Mouse (Mus musculus) left cerebral cortex, postnatal 25 days (tissue): ENCODE measurements at regions not wholly inside any gene's neighbourhood (a gene's known extent, or its start where the extent isn't known, plus 50 kb on each side); places are given as distances from the start of the nearest gene placed in this dataset.
A peak's percentile ranks its signal among the peaks of the same experiment; 100 is the strongest.

Experiments used
- DNase-seq, 2 experiments: peaks; one replicate each; pipeline ENCODE4 v3.0.0; 2022; ENCODE audit warnings: low spot score in 2 of 2, mixed read lengths in 1 of 2
- intact Hi-C: fragments of 180-260 bp; cut with DNase I; formaldehyde crosslinking; loops from one replicate; pipeline ENCODE4 v1.15.1; 2025

GRCm38 (mm10) chr1:75612083-75612720 lies 66.1 kb downstream of the Slc4a3 start:
- no peak for DNase-seq
- intact Hi-C loops = no loop called here

GRCm38 (mm10) chr1:75613206-75613605 lies 67.1 kb downstream of the Slc4a3 start:
- intact Hi-C loops = no loop called here
- no peak for DNase-seq

- DNase-seq = no peak
- intact Hi-C loops = no loop called here
Measured at GRCm38 (mm10) chr1:75616971-75617370, 70.9 kb downstream of the Slc4a3 start.

GRCm38 (mm10) chr1:75618367-75618790 lies 72.3 kb downstream of the Slc4a3 start:
- intact Hi-C loops = no loop called here

GRCm38 (mm10) chr1:75630287-75630686 lies 84.2 kb downstream of the Slc4a3 start:
- intact Hi-C loops = no loop called here

More at GRCm38 (mm10) chr1:75618367-75618790, 72.3 kb downstream of the Slc4a3 start:
- DNase-seq = no peak

GRCm38 (mm10) chr1:75631729-75632128 lies 85.7 kb downstream of the Slc4a3 start:
- DNase-seq = no peak
- intact Hi-C loops = no loop called here

More at GRCm38 (mm10) chr1:75630287-75630686, 84.2 kb downstream of the Slc4a3 start:
- no peak for DNase-seq

GRCm38 (mm10) chr1:75635591-75635990 lies 89.5 kb downstream of the Slc4a3 start:
- no peak for DNase-seq
- intact Hi-C loops = no loop called here

GRCm38 (mm10) chr1:75639031-75640001 lies 93.2 kb downstream of the Slc4a3 start:
- DNase-seq = no peak
- intact Hi-C loops = no loop called here

GRCm38 (mm10) chr1:75642496-75642895 lies 96.4 kb downstream of the Slc4a3 start:
- DNase-seq = no peak
- intact Hi-C loops = no loop called here

- peak; percentile 79 to 88 for DNase-seq
- intact Hi-C loops = loop anchor here (5.0 kb wide), 1 partner anchor 275 kb away; no protein-coding TSS in a partner anchor
Measured at GRCm38 (mm10) chr1:75652547-75652946, 106.5 kb downstream of the Slc4a3 start.

- intact Hi-C loops = loop anchor here (1.0 to 5.0 kb wide), 2 partner anchors 274 to 1863 kb away; no protein-coding TSS in a partner anchor
- no peak for DNase-seq
Measured at GRCm38 (mm10) chr1:75652987-75653573, 107.0 kb downstream of the Slc4a3 start.

- intact Hi-C loops = loop anchor here (1.0 to 5.0 kb wide), 2 partner anchors 274 to 1863 kb away; no protein-coding TSS in a partner anchor
- peak; percentile 74 to 77 for DNase-seq
Measured at GRCm38 (mm10) chr1:75653671-75654076, 107.6 kb downstream of the Slc4a3 start.

- intact Hi-C loops = no loop called here
- no peak for DNase-seq
Measured at GRCm38 (mm10) chr1:75656592-75656991, 110.5 kb downstream of the Slc4a3 start.

GRCm38 (mm10) chr1:75660336-75661100 lies 114.5 kb downstream of the Slc4a3 start:
- intact Hi-C loops = no loop called here
- DNase-seq = no peak

GRCm38 (mm10) chr1:75662141-75662990 lies 116.3 kb downstream of the Slc4a3 start:
- no peak for DNase-seq
- intact Hi-C loops = no loop called here

- no peak for DNase-seq
- intact Hi-C loops = no loop called here
Measured at GRCm38 (mm10) chr1:75667736-75668269, 121.7 kb downstream of the Slc4a3 start.

- peak; percentile 17 to 63 for DNase-seq
- intact Hi-C loops = loop anchor here (10.0 kb wide), 1 partner anchor 809 kb away; no protein-coding TSS in a partner anchor
Measured at GRCm38 (mm10) chr1:75676295-75676694, 130.2 kb downstream of the Slc4a3 start.

GRCm38 (mm10) chr1:75677695-75678094 lies 131.6 kb downstream of the Slc4a3 start:
- intact Hi-C loops = loop anchor here (10.0 kb wide), 1 partner anchor 807 kb away; no protein-coding TSS in a partner anchor
- DNase-seq = peak in 1 of 2 experiments; percentile 66
